18 mouse cellular contexts compared by ENCODE assay signal in genomic region chr1:145131020-145131419, GRCm38 (mm10).
"Had no signal": no experiment of that assay in that cellular context is flagged by ENCODE, and none has a peak within 500 bp of the region (broad histone marks: within the 10 kb centered on the region; RNA-seq: fewer than 3 reads in every experiment).

No protein-coding gene starts in this region.

- ATAC-seq: liver, postnatal 0 days; lung, postnatal 0 days; midbrain, embryonic 15.5 days had no signal

- H3K27me3 ChIP-seq: limb, embryonic 12.5 days; limb, embryonic 15.5 days; midbrain, embryonic 12.5 days; midbrain, embryonic 15.5 days; stomach, embryonic 15.5 days had no signal

- H3K27ac ChIP-seq: kidney, postnatal 0 days; limb, embryonic 12.5 days; limb, embryonic 15.5 days; liver, embryonic 14.5 days; macrophage; midbrain, embryonic 12.5 days; midbrain, embryonic 15.5 days; stomach, embryonic 15.5 days had no signal

- H3K4me1 ChIP-seq: limb, embryonic 12.5 days; limb, embryonic 15.5 days; midbrain, embryonic 12.5 days; midbrain, embryonic 15.5 days; stomach, embryonic 15.5 days had no signal

- H3K4me3 ChIP-seq: limb, embryonic 12.5 days; limb, embryonic 15.5 days; midbrain, embryonic 12.5 days; midbrain, embryonic 15.5 days; stomach, embryonic 15.5 days had no signal

- H3K4me2 ChIP-seq: limb, embryonic 12.5 days; limb, embryonic 15.5 days; liver, embryonic 11.5 days; lung, embryonic 14.5 days; midbrain, embryonic 12.5 days; midbrain, embryonic 15.5 days; stomach, embryonic 15.5 days had no signal

- H3K9ac ChIP-seq: limb, embryonic 12.5 days; limb, embryonic 15.5 days; liver, embryonic 14.5 days; liver, postnatal 0 days; lung, embryonic 14.5 days; midbrain, embryonic 12.5 days; midbrain, embryonic 15.5 days; stomach, embryonic 15.5 days had no signal

- H3K9me3 ChIP-seq: limb, embryonic 12.5 days; limb, embryonic 15.5 days; midbrain, embryonic 12.5 days; midbrain, embryonic 15.5 days; stomach, embryonic 15.5 days had no signal

- H3K36me3 ChIP-seq: limb, embryonic 12.5 days; limb, embryonic 15.5 days; midbrain, embryonic 12.5 days; midbrain, embryonic 15.5 days; stomach, embryonic 15.5 days had no signal

- DNase-seq: kidney, postnatal 25 days; left cerebral cortex, postnatal 4 days; liver, postnatal 0 days; lung, embryonic 14.5 days; right cerebral cortex, adult 18-20 months; right cerebral cortex, postnatal 14 days; right cerebral cortex, postnatal 4 days; thymus, postnatal 25 days had no signal
